Mouse (Mus musculus): ENCODE results near the gene Cyp4f13. TPM values are rescaled to one million over a fixed set of nuclear protein-coding genes. Genes with fewer than 3 reads are reported as not detected.

Gene Cyp4f13
- total RNA-seq (2015) (8.9 and 11.2 TPM in 2 replicates), total RNA-seq (2017) (2.3 and 5.0 TPM in 2 replicates)

- peak; percentile 90 for ATAC-seq (replicated peaks; ENCODE audit: poor library complexity)
Measured at GRCm38 (mm10) chr17:32947215-32947914, at the start of gene Cyp4f13. Gene Cyp4f13, minus strand, starts transcription at chr17:32947402.

- peak; percentile 99 for ATAC-seq (replicated peaks; ENCODE audit: poor library complexity)
Measured at GRCm38 (mm10) chr17:32992699-32993474, 45.7 kb upstream of the Cyp4f13 start, which contains the start of gene Zfp952. Gene Zfp952, plus strand, starts transcription at chr17:32993129.

DNA sequence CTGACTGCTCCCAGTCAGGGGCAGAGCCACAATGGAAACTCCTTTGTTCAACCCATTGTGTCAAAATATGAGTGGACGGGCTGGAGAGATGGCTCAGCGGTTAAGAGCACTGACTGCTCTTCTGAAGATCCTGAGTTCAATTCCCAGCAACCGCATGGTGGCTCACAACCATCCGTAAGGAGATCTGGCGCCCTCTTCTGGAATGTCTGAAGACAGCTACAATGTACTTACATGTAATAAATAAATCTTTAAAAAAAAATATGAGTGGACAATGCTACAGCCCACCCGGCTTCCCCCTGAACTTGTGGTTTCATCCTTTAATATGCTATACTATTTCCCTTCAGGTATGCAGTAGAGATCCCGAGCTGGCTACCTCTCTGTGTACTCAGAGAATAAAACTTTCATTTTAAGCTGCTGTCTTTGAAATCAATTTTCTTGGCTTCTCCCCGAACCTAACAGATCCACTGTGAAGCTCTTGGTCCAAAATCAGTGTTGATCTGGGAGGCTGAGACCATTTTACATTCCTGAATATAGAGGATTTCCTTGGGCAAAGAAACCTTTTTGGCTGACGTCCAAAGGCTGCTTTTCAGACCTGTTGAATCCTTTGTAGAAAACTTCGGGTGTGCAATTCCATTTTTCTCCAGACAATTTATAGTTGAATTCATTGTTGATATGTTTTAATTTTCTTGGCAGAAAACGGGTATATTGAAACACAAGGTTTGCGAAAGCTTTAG lies 44.9 kb upstream of the Cyp4f13 start:
- no peak for ATAC-seq (replicated peaks; ENCODE audit: poor library complexity)

GRCm38 (mm10) chr17:32986301-32986700 lies 39.1 kb upstream of the Cyp4f13 start:
- ATAC-seq (replicated peaks; ENCODE audit: poor library complexity), result no peak

- ATAC-seq (replicated peaks; ENCODE audit: poor library complexity), result no peak
Measured at GRCm38 (mm10) chr17:32981361-32981760, 34.2 kb upstream of the Cyp4f13 start.

DNA sequence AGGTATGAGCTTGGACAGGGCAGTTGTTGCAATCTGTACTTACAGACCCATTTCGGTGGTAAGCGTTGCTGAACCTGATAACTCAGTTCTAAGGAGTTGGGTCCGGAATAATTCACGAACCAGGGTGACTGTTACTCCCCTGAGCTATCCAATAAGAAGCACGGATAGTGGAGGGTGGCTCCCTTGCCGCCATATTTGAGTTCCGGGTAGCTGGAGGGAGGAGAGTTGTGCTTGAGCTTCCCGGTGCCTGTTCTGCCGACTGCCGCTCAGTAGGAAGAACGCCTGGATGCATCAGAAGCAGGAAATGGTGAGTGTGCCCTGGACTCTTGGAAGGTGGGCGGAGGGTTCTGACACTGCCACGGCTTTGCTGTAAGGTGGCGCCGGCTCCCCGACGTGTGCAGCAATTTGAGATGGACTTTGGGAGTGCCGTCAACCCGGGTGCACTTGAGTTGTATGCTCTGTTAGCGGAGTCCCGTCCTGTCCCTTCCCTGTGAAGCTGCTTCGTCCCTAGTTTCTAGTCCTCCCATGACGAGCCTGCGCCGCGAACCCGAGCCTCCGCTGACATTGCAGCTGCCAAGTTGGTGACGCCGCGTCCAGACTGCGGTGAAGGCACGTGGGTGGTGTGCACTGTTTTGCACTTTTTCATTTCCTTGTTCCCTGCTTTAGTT lies 18.6 kb upstream of the Cyp4f13 start, which contains the start of gene Zfp472:
Gene Zfp472, plus strand, starts transcription at position 192 of the 668 bp plus-strand sequence.
- peak; percentile 97 for ATAC-seq (replicated peaks; ENCODE audit: poor library complexity)

DNA sequence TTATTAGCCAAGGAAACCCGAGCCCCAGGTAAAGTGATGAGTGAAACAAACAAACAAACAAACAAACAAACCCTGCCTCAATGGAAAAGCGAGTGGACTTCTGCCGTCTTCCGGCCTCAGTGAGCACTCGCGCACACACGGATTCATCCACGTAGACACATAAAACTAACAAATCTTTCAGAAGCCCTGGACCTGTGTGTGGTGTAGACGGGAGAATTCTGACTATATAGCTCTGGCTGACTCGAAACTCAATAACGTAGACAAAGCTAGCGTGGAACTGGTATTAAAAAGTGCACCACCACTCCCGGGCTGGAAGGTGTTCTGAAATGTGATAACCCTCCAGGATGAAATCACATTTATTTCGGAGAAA lies 18.0 kb upstream of the Cyp4f13 start:
- no peak for ATAC-seq (replicated peaks; ENCODE audit: poor library complexity)

GRCm38 (mm10) chr17:32951441-32951840 lies 4.2 kb upstream of the Cyp4f13 start:
- ATAC-seq (replicated peaks; ENCODE audit: poor library complexity), result peak; percentile 64

- 0 out of 2 replicates have a peak, but pooled peaks have one; percentile 16 for ATAC-seq (replicated peaks; ENCODE audit: poor library complexity)
Measured at GRCm38 (mm10) chr17:32951006-32951405, 3.8 kb upstream of the Cyp4f13 start.

DNA sequence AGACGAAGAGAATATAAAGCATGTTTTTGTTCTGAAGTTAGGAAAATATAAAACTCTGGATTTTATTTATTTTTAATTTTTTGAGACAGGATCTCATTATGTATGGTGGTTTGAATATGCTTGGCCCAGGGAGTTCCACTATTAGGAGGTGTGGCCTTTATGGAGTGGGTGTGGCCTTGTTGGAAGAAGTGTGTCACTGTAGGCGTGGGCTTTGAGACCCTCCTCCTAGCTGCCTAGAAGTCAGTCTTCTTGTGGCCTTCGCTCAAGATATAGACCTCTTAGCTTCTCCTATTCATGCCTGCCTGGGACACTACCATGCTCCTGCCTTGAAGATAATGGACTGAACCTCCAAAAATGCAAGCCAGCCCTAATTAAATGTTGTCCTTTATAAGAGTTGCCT lies 2.9 kb upstream of the Cyp4f13 start:
- no peak for ATAC-seq (replicated peaks; ENCODE audit: poor library complexity)

DNA sequence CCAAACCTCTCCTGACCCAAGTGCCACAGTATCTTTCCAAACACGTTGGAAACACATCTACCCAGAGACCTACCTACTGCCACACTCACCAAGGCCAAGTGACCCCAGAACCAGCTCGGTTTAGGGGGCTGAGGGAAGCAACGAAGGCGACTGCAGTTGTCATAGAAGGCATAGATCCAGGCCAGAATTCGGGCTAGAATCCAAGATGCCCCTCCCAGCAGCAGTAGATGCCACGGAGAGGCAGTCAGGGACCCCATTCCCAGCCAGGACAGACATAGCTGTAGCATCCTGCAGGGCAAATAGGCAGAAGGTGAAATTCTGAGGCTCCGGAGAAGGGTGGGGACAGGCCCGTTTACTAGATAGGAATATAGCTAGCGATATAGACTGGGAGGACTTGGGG lies 486 bp downstream of the Cyp4f13 start:
- ATAC-seq (replicated peaks; ENCODE audit: poor library complexity), result peak; percentile 8; the same call in 1 of the 2 replicates

GRCm38 (mm10) chr17:32944402-32945035 lies 2.7 kb downstream of the Cyp4f13 start:
- ATAC-seq (replicated peaks; ENCODE audit: poor library complexity), result peak; percentile 49

- no peak for ATAC-seq (replicated peaks; ENCODE audit: poor library complexity)
Measured at GRCm38 (mm10) chr17:32943661-32944060, 3.5 kb downstream of the Cyp4f13 start.

GRCm38 (mm10) chr17:32939831-32940230 lies 7.4 kb downstream of the Cyp4f13 start:
- no peak for ATAC-seq (replicated peaks; ENCODE audit: poor library complexity)

DNA sequence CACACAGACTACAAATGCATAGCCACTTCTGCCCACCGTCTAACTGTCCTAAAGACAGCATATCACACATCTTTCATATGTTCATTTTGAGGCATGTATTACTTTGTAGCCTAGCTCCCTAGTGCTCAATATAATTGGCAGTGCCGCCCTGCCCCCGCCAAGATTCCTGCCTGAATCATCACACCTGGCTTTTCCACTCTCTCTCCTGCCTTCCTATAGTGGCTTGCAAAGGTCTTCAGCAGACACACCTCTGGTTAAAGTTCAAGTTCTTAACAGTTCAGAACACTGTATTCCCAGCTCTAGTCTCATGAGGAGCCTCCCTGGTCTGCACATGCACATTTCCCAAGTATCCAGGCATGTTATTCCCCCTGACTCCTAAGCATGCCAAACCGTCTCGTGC lies 19.4 kb downstream of the Cyp4f13 start:
- ATAC-seq (replicated peaks; ENCODE audit: poor library complexity), result no peak

DNA sequence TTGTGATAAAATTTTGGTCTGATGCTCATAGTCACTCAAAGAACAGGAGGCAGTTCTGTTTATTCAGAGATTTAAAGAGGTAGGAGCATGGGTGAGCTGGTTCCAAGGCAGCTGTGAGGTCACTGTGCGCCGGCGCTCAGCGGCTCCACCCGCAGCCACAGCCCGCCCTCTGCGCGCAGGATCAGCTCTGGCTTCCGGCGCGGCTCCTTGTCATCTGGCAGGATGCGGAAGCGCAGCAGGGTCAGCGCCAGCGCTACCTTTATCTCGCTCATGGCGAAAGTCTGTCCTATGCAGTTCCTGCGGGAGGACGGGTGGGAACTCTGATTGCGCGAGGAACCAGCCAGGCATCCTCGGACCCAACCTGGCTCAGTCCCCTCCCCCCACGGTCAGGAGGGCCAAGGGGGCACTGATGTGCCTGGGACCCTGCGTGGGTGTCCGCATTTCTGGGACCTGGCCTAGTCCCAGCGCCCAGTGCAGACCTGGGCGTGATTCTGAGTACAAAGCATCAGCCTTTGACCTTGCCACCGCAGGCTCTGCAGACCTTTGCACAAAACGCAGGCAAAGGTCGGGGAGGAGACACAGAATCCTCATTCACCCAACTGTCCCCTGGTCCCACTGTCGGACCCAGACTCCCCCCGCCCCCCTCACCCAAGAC lies 22.4 kb downstream of the Cyp4f13 start:
- peak; percentile 98 for ATAC-seq (replicated peaks; ENCODE audit: poor library complexity)

DNA sequence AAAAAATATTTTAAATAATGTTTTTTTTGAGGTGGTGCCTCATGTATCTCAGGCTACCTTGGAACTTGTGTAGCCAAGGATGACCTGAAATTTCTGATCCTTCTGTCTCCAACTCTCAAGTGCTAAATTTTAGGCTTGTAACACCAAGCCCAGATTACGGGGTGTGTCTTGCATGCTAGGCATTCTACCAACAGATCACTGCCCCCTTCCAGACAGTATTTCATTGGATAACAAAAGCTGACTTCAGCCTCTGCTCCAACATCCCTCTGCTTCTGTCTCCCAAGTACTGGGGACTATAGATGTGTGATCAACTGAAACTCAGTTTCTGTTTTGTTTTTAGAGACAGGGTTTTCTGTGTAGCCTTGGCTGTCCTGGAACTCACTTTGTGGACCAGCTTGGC lies 23.5 kb downstream of the Cyp4f13 start:
- ATAC-seq (replicated peaks; ENCODE audit: poor library complexity), result no peak

DNA sequence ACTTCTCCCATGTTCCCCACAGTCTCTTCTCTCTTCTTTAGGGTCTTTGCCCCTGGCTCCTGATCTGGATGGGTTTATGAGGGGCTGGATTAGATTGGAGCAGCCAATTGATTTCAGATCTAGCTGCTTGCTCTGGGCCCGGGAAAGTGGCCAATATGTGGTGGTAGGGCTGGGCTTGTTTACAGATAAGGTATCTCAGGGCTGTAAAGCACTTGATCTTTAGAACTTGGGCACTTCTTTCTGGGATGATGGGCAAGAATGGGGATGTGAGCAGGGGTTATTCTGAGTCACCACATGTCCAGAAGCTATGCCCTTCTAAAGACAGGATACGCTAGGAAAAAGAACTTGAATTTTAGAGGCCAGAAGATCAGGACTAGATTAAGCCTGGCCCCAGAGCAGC lies 28.1 kb downstream of the Cyp4f13 start:
- ATAC-seq (replicated peaks; ENCODE audit: poor library complexity), result no peak

DNA sequence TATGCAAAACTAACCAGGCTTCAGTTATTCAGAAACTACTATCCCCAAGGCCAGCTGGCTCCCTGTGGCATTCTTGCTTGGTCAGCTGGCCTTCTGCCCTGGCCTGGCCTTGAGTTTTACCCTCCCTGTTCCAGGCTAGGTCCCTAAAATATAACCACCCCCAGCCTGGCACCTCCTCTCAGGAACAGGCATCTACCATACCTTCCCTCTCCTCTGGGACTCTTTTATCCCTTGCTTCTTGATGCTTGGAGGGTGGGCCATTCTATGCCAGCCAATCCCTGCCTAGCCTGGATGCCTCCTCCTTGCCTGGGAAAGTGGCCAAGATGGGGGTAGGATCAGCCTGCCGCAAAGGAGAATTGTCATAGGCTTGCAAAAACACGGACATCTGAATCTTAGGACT lies 30.1 kb downstream of the Cyp4f13 start, which contains the start of gene Cyp4f14:
Gene Cyp4f14, minus strand, starts transcription at position 212 of the 400 bp plus-strand sequence.
- ATAC-seq (replicated peaks; ENCODE audit: poor library complexity), result no peak

GRCm38 (mm10) chr17:32916075-32916474 lies 31.1 kb downstream of the Cyp4f13 start:
- no peak for ATAC-seq (replicated peaks; ENCODE audit: poor library complexity)
